Mouse (Mus musculus) adrenal gland, adult (tissue): ENCODE measurements at regions not wholly inside any gene's neighbourhood (a gene's known extent, or its start where the extent isn't known, plus 50 kb on each side); places are given as distances from the start of the nearest gene placed in this dataset.
A peak's percentile ranks its signal among the peaks of the same experiment; 100 is the strongest.

Experiments
- DNase-seq, 2 experiments: peaks; one replicate each; pipeline ENCODE4 v3.0.0; 2022 to 2023; ENCODE audit warnings: low spot score in 1 of 2; ENCODE audit not compliant: inconsistent age in 2 of 2

- DNase-seq = no peak
Measured at GRCm38 (mm10) chr1:13840309-13840622, 2252.9 kb downstream of the 4930444P10Rik start.

GRCm38 (mm10) chr1:13839619-13840308 is 2253.4 kb downstream of the 4930444P10Rik start:
- no peak for DNase-seq

GRCm38 (mm10) chr1:13834860-13835840 is 2258.0 kb downstream of the 4930444P10Rik start:
- DNase-seq = no peak

GRCm38 (mm10) chr1:13807786-13808185 is 2285.3 kb downstream of the 4930444P10Rik start:
- no peak for DNase-seq

- DNase-seq = no peak
Measured at GRCm38 (mm10) chr1:13800460-13800859, 2292.7 kb downstream of the 4930444P10Rik start.

- DNase-seq = no peak
Measured at GRCm38 (mm10) chr1:13798848-13799247, 2294.3 kb downstream of the 4930444P10Rik start.

- no peak for DNase-seq
Measured at GRCm38 (mm10) chr1:13795196-13795595, 2297.9 kb downstream of the 4930444P10Rik start.

GRCm38 (mm10) chr1:13789318-13790085 is 2303.6 kb downstream of the 4930444P10Rik start:
- DNase-seq = peak; percentile 65 to 91

- no peak for DNase-seq
Measured at GRCm38 (mm10) chr1:13787016-13787415, 2306.1 kb downstream of the 4930444P10Rik start.

- DNase-seq = peak in 1 of 2 experiments; percentile 81
Measured at GRCm38 (mm10) chr1:13784396-13784795, 2308.7 kb downstream of the 4930444P10Rik start.

- DNase-seq = no peak
Measured at GRCm38 (mm10) chr1:13782633-13783032, 2310.5 kb downstream of the 4930444P10Rik start.

- no peak for DNase-seq
Measured at GRCm38 (mm10) chr1:13772106-13772505, 2321.0 kb downstream of the 4930444P10Rik start.

- DNase-seq = no peak
Measured at GRCm38 (mm10) chr1:13771014-13771463, 2322.1 kb downstream of the 4930444P10Rik start.

- DNase-seq = peak in 1 of 2 experiments; percentile 12
Measured at GRCm38 (mm10) chr1:13752479-13752878, 2338.6 kb downstream of the A830018L16Rik start.

- DNase-seq = no peak
Measured at GRCm38 (mm10) chr1:13751381-13751780, 2337.5 kb downstream of the A830018L16Rik start.
